Mouse (Mus musculus) adrenal gland, adult (tissue): ENCODE data around the gene Zfp618.

Experiments used
- DNase-seq, 2 experiments: peaks; one replicate each; pipeline ENCODE4 v3.0.0; 2022 to 2023; ENCODE audit warnings: low spot score in 1 of 2; ENCODE audit not compliant: inconsistent age in 2 of 2

Zfp618 gene

DNA sequence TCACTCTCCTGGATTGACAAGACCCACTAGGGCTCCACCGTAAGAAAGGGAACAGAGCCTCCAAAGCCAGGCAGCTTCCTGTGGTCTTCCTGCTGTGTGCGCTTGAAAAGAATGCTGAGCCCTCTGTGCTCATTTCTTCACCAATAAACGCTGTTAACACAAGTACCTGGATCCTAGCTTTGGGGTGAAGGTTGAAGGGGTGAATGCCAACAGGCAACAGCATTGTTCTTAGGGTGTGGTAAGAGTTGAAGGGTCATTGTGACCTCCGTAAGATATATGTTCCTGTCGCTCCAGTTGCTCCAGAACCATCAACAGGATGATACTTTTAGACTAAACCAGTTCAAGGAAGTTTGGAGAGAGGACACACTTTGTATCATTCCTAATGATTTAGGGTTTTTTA lies 189.3 kb downstream of the Zfp618 start, which contains the start of gene Ambp:
Ambp (minus strand) TSS at position 101 of the 400 bp plus-strand sequence.
- no peak for DNase-seq

DNA sequence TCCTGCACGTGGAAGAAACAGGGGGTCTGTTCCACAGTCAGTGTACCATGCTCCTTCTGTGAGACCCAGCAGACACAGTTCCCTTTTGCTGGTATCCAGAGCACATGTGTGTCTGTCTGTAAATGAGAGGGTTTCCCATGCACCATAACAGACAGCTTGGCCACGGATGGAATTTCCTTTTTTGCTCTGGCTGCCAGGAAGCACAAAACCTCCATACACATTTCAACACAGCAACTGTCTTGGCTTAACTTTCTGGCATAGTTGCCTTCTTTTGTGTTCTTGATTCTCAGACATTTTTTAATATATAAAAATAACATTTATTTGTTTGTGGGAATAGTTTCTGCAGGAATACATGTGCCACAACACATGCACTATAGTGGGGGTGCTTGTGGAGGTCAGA lies 190.2 kb downstream of the Zfp618 start:
- DNase-seq, result no peak

DNA sequence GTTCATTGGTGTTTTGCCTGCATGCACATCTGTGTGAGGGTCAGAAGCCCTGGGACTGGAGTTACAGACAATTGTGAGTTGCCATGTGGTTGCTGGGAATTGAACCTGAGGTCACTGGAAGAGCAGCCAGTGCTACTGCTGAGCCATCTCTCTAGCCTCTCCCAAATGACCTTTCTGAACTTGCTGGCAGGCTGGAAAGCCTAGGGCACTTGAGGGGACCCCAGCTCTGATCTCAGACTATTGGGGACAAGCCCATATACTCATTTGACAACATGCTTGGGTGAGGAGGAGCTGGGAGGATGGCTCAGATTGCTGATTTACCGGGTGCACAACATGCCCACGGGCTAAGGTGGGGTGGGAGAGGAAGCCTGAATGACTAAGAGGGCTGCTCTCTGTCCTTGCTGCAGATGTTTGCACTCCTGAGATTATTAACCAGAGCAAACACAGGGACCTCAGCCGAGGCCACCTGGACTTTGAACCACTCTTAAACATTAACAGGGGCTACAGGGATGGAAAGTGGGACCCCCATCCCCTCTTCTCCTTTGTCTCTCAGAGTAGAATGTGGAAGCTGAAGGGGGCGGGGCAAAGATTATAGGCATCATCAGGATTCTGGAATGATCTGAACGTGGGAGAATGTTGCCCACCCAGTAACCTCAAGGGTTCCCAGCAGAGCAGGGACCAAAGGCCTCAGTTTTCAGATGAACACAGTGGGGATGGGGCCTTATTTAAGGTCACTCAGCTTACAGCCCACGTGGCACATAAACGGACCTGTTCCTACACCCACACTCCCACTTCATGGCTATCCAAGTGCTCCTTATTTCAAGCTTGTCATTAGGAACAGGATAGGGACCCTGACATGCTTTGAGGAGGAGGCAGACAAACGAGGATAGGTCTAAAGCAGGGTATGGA lies 191.6 kb downstream of the Zfp618 start:
- no peak for DNase-seq

DNA sequence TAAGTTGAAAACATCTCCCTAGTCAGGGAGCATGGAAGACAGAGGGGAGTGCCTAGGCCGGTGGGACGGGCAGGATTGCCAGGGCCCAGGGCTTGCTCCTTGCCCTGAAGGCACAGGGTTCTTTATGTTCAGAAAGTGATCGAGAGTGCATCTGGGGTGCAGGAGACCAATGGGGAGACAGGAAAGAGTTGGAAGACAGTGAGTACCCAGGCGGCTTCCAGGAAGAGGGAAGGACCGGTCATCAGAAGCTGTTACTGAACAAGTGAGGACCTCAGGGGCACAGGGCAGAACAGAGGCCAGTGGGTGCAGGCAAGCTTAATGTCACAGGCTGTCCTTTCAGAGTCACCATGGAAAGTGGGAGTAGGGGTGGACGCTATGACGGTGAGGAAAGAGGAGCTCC lies 192.8 kb downstream of the Zfp618 start:
- DNase-seq, result no peak

DNA sequence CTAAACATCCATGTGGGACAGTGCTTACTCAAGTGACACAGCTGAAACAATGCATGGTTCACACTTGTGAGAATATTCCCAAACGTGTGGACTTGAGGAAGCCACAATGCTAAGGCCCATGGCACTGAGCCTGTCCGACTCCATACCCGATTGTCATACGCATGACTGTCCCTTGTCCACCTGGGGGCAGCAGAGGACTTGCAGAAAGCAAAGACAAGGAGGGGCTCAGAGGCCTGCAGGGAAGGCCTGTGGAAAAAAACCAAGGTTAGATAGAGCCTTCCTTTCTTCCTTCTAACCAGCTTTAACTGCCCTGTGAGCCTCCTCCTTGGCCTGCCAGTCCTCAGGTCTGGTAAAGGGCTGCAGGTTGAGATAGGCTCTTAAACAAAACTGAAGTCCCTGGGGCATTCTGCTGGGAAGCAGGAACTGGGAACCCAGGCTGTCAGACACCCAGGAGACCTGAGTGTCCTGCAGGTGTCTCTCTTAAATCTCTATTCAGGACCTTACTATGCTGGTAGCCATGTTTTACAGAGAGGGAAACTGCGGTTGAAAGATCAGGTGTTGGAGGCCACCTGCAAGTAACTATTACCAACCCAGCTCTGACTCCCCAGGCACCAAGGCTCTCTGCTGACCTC lies 193.7 kb downstream of the Zfp618 start:
- peak; percentile 87 to 94 for DNase-seq

DNA sequence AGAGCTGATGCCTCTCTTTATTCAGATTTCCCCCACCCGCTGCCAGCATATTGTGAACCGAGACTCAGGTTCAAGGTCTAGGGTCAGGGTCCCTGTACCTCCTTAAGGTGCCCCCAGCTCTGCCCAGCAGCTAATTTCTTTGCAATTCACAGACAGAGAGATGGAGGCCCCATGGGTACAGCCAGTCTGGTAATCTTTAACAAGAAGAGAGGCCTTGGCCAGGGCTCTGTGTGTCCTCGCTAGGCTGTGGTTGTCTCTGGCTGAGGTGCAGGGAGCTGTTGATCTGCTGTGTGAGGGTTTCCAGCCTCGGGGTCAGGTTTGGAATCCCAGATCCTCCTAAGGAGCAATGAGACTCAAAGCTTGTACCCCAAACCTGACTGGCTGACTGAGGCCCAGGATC lies 200.3 kb downstream of the Zfp618 start:
- DNase-seq, result no peak

DNA sequence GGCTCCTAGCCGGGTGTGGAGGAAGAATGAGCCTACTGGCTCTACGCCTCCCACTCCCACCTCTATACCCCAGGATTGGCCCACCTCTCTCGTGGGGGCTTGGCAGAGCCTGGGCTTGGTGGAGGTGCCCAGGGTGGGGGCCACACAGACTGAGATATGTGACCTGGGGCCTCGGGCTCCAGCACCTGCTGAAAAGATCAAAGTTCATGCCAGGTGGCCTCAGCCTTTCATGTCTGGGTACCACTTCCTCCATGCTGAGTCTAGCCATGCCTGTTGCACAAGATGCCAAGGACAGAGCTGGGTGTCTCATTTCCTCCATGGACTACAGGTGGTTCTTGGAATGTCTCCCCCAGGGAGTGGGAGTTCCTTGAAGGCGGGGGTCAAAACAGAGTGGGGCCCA lies 200.9 kb downstream of the Zfp618 start:
- DNase-seq, result no peak

DNA sequence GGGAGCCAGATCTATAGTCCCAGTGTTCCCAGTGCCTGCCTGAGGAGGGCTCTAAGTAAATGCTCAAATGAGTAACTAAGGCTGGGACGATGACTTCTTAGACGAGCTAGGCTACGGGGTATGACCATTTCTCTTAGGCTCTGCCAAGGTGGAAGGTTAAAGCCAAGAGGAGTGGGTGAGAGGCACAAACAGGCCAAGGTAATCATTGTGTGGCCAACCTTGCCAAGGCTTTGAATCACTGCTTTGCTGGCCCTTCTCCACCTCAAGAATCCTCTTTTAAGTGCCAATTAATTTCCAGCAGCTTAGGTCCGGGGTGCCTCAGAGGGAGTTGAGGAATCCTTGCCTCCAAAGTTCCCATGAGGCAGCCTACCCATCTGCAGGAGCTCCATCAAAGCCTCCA lies 204.7 kb downstream of the Zfp618 start:
- DNase-seq, result no peak

DNA sequence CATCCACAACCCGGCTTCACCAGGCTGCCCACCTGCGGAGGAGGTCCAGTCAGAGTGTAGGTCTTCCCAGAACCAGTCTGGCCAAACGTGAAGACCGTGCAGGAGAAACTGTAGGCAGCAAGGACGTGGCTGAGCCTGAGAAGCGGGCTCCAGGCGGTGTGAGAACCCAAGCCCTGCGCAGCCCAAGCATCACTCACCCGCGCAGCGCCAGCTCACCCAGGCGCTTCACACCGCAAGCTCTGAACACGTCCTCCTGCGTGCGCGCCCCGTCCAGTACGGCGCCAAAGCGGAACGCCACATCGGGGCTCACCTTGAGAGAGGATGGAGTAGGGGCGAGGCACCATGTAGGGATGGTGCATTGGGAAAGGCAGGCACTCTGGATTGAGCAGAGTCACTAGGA lies 205.7 kb downstream of the Zfp618 start:
- DNase-seq, result no peak

DNA sequence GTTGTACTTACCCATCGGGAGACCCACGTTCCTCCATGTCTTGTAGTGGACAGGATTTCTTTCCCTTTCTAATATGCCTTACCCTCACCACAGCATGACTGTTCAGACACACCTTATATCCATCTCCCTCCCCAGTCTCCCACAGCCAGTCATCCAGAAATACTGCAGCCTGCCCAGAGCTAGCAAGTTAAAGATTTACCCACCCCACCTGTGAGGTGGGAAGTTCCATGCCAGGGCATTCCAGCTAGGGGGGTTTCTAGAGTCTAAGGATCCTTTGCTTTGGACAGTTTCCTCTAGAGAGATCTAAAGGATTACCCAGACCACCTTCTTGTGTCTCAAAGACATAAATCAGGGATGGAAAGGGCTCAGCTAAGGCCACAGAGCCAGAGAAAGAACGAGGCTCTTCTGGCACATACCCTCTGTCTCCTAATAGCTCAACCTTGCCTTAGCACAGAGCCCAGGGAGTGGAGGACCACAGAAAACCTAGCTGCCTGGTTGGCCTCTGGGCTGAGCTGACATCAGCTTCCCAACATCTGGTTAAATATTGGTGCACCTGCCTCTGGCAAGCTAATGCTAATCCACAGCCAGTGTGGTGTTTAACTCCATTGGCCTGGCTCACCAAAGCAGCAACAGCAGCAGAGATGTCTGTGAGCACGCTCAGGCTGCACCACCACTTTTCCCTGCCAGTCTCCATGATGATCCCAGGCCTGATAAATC lies 206.8 kb downstream of the Zfp618 start, which contains the start of gene Kif12:
Kif12 (minus strand) TSS at position 163 of the 717 bp plus-strand sequence.
- DNase-seq, result no peak

DNA sequence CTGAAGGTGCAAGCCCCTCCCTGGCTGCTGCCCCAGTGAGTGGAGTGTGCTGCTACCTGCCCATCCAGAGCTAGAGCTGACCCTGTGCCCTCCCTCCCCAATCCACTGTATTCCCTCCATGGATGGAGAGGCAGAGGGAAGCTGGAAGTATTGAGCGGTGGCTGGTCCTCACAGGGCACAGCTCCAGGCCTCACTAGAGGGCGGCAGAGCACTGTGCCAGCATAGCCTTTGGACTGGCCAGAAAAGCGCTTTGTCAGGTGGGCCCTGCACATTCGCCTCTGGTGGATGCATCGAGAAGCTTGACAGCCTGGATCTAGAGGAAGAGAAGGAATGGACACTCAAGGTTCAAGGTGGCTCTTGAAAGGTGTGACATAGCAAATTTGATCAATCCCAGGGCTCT lies 216.2 kb downstream of the Zfp618 start:
- DNase-seq, result peak; percentile 48 to 71

DNA sequence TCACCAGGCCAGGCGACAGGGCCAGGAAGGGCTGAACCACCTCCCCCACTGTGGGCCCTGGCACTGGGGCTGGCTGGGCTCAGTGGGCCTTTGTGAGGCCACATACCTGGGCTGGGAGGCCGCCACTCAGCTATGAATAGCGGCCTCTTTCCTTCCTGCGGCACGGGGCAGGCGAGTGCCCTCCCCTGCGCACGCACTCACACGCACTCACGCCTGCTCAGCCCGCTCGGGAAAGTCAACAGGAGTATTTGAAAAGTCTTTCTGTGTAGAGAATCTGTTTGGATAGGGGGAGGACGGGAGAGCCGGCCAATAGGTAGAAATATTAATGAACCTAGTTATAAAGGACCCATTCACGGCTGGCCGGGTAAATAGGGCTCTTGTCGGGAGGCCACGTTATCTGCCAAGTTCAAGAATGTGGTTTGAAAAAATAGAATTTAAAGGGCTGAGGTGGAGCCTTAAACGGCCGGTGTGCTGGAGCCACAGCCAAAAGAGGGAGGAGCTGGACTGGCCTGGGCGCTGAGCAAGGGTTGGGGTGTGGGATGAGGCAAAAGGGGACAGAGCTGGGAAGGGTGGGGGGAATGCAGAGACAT lies 221.0 kb downstream of the Zfp618 start:
- DNase-seq, result no peak
